Mouse (Mus musculus): ENCODE measurements around the gene Trpc6. TPM values are rescaled to one million over a fixed set of nuclear protein-coding genes. Genes with fewer than 3 reads are reported as not detected.

Gene Trpc6
- total and polyA plus RNA-seq, 3 experiments = 0.11 to 0.21 TPM; not detected in 1

DNA sequence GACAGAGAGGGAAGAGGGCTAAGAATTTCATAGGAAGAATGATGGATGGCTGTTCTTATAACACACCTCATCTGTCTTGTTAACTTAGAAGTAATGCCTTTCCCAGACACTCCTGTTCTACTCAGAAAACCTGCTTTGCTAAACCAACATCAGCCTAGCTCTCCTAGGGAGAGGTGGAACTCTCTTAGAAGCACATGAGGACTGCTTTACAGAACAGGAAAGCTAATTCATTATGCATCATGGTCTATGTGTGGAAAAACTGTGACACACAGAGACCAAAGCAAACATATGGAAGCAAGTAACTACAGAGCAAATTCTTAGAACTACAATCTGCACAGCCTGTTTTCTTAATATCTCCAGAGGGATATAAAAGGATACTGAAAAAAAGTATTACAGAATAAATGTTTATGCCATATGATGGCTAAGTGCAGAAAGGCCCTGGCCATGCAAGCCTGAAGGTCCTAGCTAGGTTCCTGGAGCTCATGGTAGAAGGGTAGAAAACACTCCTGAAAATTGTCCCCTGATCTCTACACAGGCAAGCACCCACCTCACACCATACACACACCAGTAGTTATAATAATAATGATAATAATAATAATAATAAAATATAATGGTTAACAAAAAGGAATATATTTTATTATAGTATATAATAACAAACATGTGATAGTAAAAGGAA is 63.0 kb downstream of the Trpc6 start:
- Histone ChIP-seq H3K27me3 (replicated peaks) (no peaks in the 10 kb centered on the region), H3K79me2 (replicated peaks; ENCODE audit: control insufficient read depth, extremely low read depth, insufficient read depth, poor library complexity, severe bottlenecking) (no peaks in the 10 kb centered on the region), H3K9ac (ENCODE audit: insufficient read depth, low read depth) (no peak overlapping the region), H3K27ac (ENCODE audit: insufficient read depth, low read depth) (no peak overlapping the region), H3K4me3 (replicated peaks in 1 of 3; ENCODE audit: low read depth in 2 of 3, low read length in 2 of 3, poor library complexity in 1 of 3) (no peak overlapping the region), H3K9me3 (replicated peaks; ENCODE audit: low read length) (no peaks in the 10 kb centered on the region), H3K4me1 (ENCODE audit: control insufficient read depth in 1 of 2, insufficient read depth in 2 of 2) (no peaks in the 10 kb centered on the region), H3K4me2 (ENCODE audit: insufficient read depth, low read depth, poor library complexity, severe bottlenecking) (no peak overlapping the region), H3K36me3 (replicated peaks in 1 of 2; ENCODE audit: control insufficient read depth in 1 of 2, insufficient read depth in 1 of 2, low read length in 1 of 2) (no peaks in the 10 kb centered on the region)
- in situ Hi-C loops (cut with MboI; ENCODE audit: low pct_ligation_motif_present, low pct_unique_long_range_greater_than_20kb, low sequenced_read_pairs) = no loop called here
- TF ChIP-seq MAFK (IDR thresholded peaks at IDR 0.05; ENCODE audit: insufficient replicate concordance, low read length) (no peak), ZMIZ1 (IDR thresholded peaks at IDR 0.05; ENCODE audit: low read depth, low read length) (no peak), JUND (conservative IDR thresholded peaks at IDR 0.05; ENCODE audit: low read depth, low read length) (no peak), CHD1 (IDR thresholded peaks at IDR 0.05; ENCODE audit: low read depth, low read length) (no peak), IRF4 (IDR thresholded peaks at IDR 0.05; ENCODE audit: low read depth, low read length) (no peak), USF2 (conservative IDR thresholded peaks at IDR 0.05; ENCODE audit: low read depth, low read length) (no peak)
- dilution Hi-C loops (cut with MboI; ENCODE audit: extremely low pct_ligation_motif_present, extremely low pct_unique_long_range_greater_than_20kb, low sequenced_read_pairs) = no loop called here
- DNase-seq (ENCODE audit: extremely low read depth) = no peak

DNA sequence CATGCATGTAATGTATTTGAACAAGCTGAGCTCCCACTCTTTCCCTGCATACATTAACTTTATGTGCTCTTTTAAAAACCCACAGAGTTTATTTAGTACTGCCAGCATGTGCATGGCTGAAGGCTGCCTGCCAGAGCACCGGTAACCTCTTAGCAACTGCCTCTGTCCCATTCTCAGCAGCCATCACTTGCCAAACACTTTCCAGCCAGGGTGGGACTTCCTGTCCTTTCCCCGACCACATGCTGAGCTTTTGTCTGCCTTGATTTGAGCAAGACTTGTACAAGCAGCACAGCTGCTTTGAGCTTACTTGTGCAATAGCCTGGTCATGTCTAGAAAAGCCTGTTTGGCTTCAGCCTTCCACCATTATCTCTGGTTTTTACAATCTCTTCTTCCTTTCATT is 90.4 kb downstream of the Trpc6 start:
- DNase-seq (ENCODE audit: extremely low read depth) = no peak
- in situ Hi-C loops (cut with MboI; ENCODE audit: low pct_ligation_motif_present, low pct_unique_long_range_greater_than_20kb, low sequenced_read_pairs) (no loop called here), dilution Hi-C loops (cut with MboI; ENCODE audit: extremely low pct_ligation_motif_present, extremely low pct_unique_long_range_greater_than_20kb, low sequenced_read_pairs) (no loop called here)
- no peaks in the 10 kb centered on the region for H3K36me3 ChIP-seq (replicated peaks in 1 of 2; ENCODE audit: control insufficient read depth in 1 of 2, insufficient read depth in 1 of 2, low read length in 1 of 2)
- no peak for TF ChIP-seq ZKSCAN1 (IDR thresholded peaks at IDR 0.05; ENCODE audit: borderline replicate concordance, low read depth, low read length)
- no peak for TF ChIP-seq GABPA (IDR thresholded peaks at IDR 0.05; ENCODE audit: insufficient replicate concordance, low read depth, low read length)
- no peak for TF ChIP-seq USF1 (IDR thresholded peaks at IDR 0.05; ENCODE audit: low read depth, low read length)
- no peak for TF ChIP-seq RAD21 (IDR thresholded peaks at IDR 0.05; ENCODE audit: low read depth, low read length)
- no peak for TF ChIP-seq ZC3H11A (IDR thresholded peaks at IDR 0.05; ENCODE audit: low read depth, low read length)
- no peak for TF ChIP-seq E2F4 (IDR thresholded peaks at IDR 0.05; ENCODE audit: insufficient replicate concordance, low read depth, low read length)
- H3K27me3 ChIP-seq (replicated peaks) = no peaks in the 10 kb centered on the region
- no peak overlapping the region for H3K27ac ChIP-seq (ENCODE audit: insufficient read depth, low read depth)
- no peaks in the 10 kb centered on the region for H3K9me3 ChIP-seq (replicated peaks; ENCODE audit: low read length)
- no peak overlapping the region for H3K4me2 ChIP-seq (ENCODE audit: insufficient read depth, low read depth, poor library complexity, severe bottlenecking)
- no peaks in the 10 kb centered on the region for H3K4me1 ChIP-seq (ENCODE audit: control insufficient read depth in 1 of 2, insufficient read depth in 2 of 2)
- no peak overlapping the region for H3K4me3 ChIP-seq (replicated peaks in 1 of 3; ENCODE audit: low read depth in 2 of 3, low read length in 2 of 3, poor library complexity in 1 of 3)
- no peak overlapping the region for H3K9ac ChIP-seq (ENCODE audit: insufficient read depth, low read depth)
- H3K79me2 ChIP-seq (replicated peaks; ENCODE audit: control insufficient read depth, extremely low read depth, insufficient read depth, poor library complexity, severe bottlenecking) = no peaks in the 10 kb centered on the region

DNA sequence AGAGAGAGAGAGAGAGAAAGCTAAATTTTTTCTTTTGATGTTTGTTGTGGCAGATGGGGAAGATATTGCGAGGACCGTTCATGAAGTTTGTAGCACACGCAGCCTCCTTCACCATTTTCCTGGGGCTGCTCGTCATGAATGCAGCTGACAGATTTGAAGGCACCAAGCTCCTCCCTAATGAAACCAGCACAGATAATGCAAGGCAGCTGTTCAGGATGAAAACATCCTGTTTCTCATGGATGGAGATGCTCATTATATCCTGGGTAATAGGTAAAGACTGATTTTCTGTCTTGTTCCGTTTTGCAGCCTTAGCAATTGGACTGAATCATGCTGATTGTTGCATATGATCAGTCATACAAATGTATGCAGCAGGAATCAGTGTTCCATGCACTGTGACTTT is 99.5 kb downstream of the Trpc6 start:
- no peak overlapping the region for H3K4me3 ChIP-seq (replicated peaks in 1 of 3; ENCODE audit: low read depth in 2 of 3, low read length in 2 of 3, poor library complexity in 1 of 3)
- dilution Hi-C loops (cut with MboI; ENCODE audit: extremely low pct_ligation_motif_present, extremely low pct_unique_long_range_greater_than_20kb, low sequenced_read_pairs) = no loop called here

More for the DNA sequence above, 99.5 kb downstream of the Trpc6 start:
- no peak for TF ChIP-seq ETS1 (conservative IDR thresholded peaks at IDR 0.05; ENCODE audit: low read depth, low read length)
- no peak for TF ChIP-seq MAX (IDR thresholded peaks at IDR 0.05; ENCODE audit: low read length)
- TF ChIP-seq MXI1 (IDR thresholded peaks at IDR 0.05; ENCODE audit: low read depth, low read length) = no peak
- TF ChIP-seq MEF2A (IDR thresholded peaks at IDR 0.05; ENCODE audit: borderline replicate concordance, low read depth, low read length) = no peak
- TF ChIP-seq NRF1 (IDR thresholded peaks at IDR 0.05; ENCODE audit: low read depth, low read length) = no peak
- TF ChIP-seq UBTF (IDR thresholded peaks at IDR 0.05; ENCODE audit: low read depth, low read length) = no peak
- no peak for TF ChIP-seq USF1 (IDR thresholded peaks at IDR 0.05; ENCODE audit: low read depth, low read length)
- no peak for TF ChIP-seq SMC3 (IDR thresholded peaks at IDR 0.05; ENCODE audit: low read depth, low read length)
- no peak for TF ChIP-seq GABPA (IDR thresholded peaks at IDR 0.05; ENCODE audit: insufficient replicate concordance, low read depth, low read length)
- TF ChIP-seq MAZ (IDR thresholded peaks at IDR 0.05; ENCODE audit: low read depth, low read length) = no peak
- TF ChIP-seq KAT2A (IDR thresholded peaks at IDR 0.05; ENCODE audit: insufficient replicate concordance, low read length) = no peak
- TF ChIP-seq EP300 (IDR thresholded peaks at IDR 0.05; ENCODE audit: low read length) = no peak
- TF ChIP-seq JUN (IDR thresholded peaks at IDR 0.05; ENCODE audit: insufficient read depth, low read depth, low read length) = no peak
- no peak for TF ChIP-seq CHD1 (IDR thresholded peaks at IDR 0.05; ENCODE audit: low read depth, low read length)
- H3K9me3 ChIP-seq (replicated peaks; ENCODE audit: low read length) = no peaks in the 10 kb centered on the region
- in situ Hi-C loops (cut with MboI; ENCODE audit: low pct_ligation_motif_present, low pct_unique_long_range_greater_than_20kb, low sequenced_read_pairs) = no loop called here
- DNase-seq (ENCODE audit: extremely low read depth) = no peak
- no peak overlapping the region for H3K27ac ChIP-seq (ENCODE audit: insufficient read depth, low read depth)
- no peaks in the 10 kb centered on the region; a peak in 1 of 4 replicates for H3K4me1 ChIP-seq (ENCODE audit: control insufficient read depth in 1 of 2, insufficient read depth in 2 of 2)
- H3K79me2 ChIP-seq (replicated peaks; ENCODE audit: control insufficient read depth, extremely low read depth, insufficient read depth, poor library complexity, severe bottlenecking) = no peaks in the 10 kb centered on the region
- no peak overlapping the region for H3K4me2 ChIP-seq (ENCODE audit: insufficient read depth, low read depth, poor library complexity, severe bottlenecking)
- H3K9ac ChIP-seq (ENCODE audit: insufficient read depth, low read depth) = no peak overlapping the region
- no peaks in the 10 kb centered on the region for H3K36me3 ChIP-seq (replicated peaks in 1 of 2; ENCODE audit: control insufficient read depth in 1 of 2, insufficient read depth in 1 of 2, low read length in 1 of 2)
- no peaks in the 10 kb centered on the region for H3K27me3 ChIP-seq (replicated peaks)
